Comparison of ENCODE assay signal across 9 mouse cellular contexts in genomic region chr13:97662741-97663140, GRCm38 (mm10).
A peak's percentile ranks its signal among the peaks of the same experiment; 100 is the strongest.
DNase-seq lines count a peak whose midpoint lies in the region; ATAC-seq and TF ChIP-seq lines count a peak whose summit lies in the region.
"Had no signal": no experiment of that assay in that cellular context is flagged by ENCODE, and none has a peak within 500 bp of the region (broad histone marks: within the 10 kb centered on the region; RNA-seq: fewer than 3 reads in every experiment).

No protein-coding gene starts in this region.

- H3K36me3 ChIP-seq in forebrain, embryonic 16.5 days (ENCODE audit: control insufficient read depth, insufficient read depth), result no peaks in the 10 kb centered on the region
- no peaks in the 10 kb centered on the region for H3K36me3 ChIP-seq in forebrain, postnatal 0 days (ENCODE audit: insufficient read depth)
- H3K36me3 ChIP-seq in heart, embryonic 15.5 days, result no peaks in the 10 kb centered on the region
- H3K36me3 ChIP-seq in forebrain, embryonic 11.5 days (ENCODE audit: control insufficient read depth, insufficient read depth, low read length), result no peaks in the 10 kb centered on the region

- H3K4me1 ChIP-seq in forebrain, embryonic 16.5 days (replicated peaks; ENCODE audit: control insufficient read depth, insufficient read depth, low read length), result peaks cover 4% of the 10 kb centered on the region; the same call in 1 of the 2 replicates
- peaks cover 3% of the 10 kb centered on the region; the same call in 1 of the 2 replicates for H3K4me1 ChIP-seq in forebrain, postnatal 0 days (ENCODE audit: insufficient read depth)
- H3K4me1 ChIP-seq in heart, embryonic 15.5 days (replicated peaks), result no peaks in the 10 kb centered on the region
- H3K4me1 ChIP-seq in forebrain, embryonic 11.5 days (replicated peaks; ENCODE audit: control insufficient read depth, insufficient read depth, low read length), result no peaks in the 10 kb centered on the region

- H3K27me3 ChIP-seq in forebrain, embryonic 16.5 days (replicated peaks; ENCODE audit: control insufficient read depth, insufficient read depth, low read length), result no peaks in the 10 kb centered on the region
- no peaks in the 10 kb centered on the region for H3K27me3 ChIP-seq in forebrain, postnatal 0 days (ENCODE audit: insufficient read depth, low read length)
- H3K27me3 ChIP-seq in heart, embryonic 15.5 days, result no peaks in the 10 kb centered on the region
- H3K27me3 ChIP-seq in forebrain, embryonic 11.5 days (ENCODE audit: control insufficient read depth, insufficient read depth, low read length), result no peaks in the 10 kb centered on the region

- no peak overlapping the region for H3K9ac ChIP-seq in forebrain, embryonic 16.5 days (replicated peaks; ENCODE audit: low read depth, low read length)
- H3K9ac ChIP-seq in forebrain, postnatal 0 days, result no peak overlapping the region
- H3K9ac ChIP-seq in heart, embryonic 15.5 days, result no peak overlapping the region
- no peak overlapping the region for H3K9ac ChIP-seq in forebrain, embryonic 11.5 days (ENCODE audit: low read length)

- TF ChIP-seq CTCF in forebrain, postnatal 0 days (IDR thresholded peaks at IDR 0.05; ENCODE audit: low read depth), result no peak

- 68% methylated on average over 8 of the region's 8 CpGs for WGBS in forebrain, embryonic 16.5 days
- WGBS in forebrain, postnatal 0 days, result 62% methylated on average over 8 of the region's 8 CpGs
- WGBS in heart, embryonic 15.5 days, result 51% methylated on average over 8 of the region's 8 CpGs
- 75% methylated on average over 8 of the region's 8 CpGs for WGBS in forebrain, embryonic 11.5 days

- ATAC-seq in forebrain, embryonic 16.5 days, result 0 out of 2 replicates have a peak, but pooled peaks have one; percentile 43
- ATAC-seq in forebrain, postnatal 0 days, result no peak
- peak; percentile 53 for ATAC-seq in heart, embryonic 15.5 days (replicated peaks; ENCODE audit: insufficient number of reproducible peaks, insufficient read depth, low FRiP score, low read depth)
- no peak for ATAC-seq in forebrain, embryonic 11.5 days (replicated peaks; ENCODE audit: low FRiP score)

- no peak overlapping the region for H3K4me2 ChIP-seq in forebrain, embryonic 16.5 days (ENCODE audit: low read length)
- H3K4me2 ChIP-seq in forebrain, postnatal 0 days (ENCODE audit: low read depth), result no peak overlapping the region
- no peak overlapping the region for H3K4me2 ChIP-seq in heart, embryonic 15.5 days
- no peak overlapping the region for H3K4me2 ChIP-seq in forebrain, embryonic 11.5 days (ENCODE audit: low read depth, low read length, severe bottlenecking)

- no peak for DNase-seq in forebrain, postnatal 0 days
- DNase-seq in ovary, postnatal 36 days (ENCODE audit: low spot score), result peak; percentile 25
- no peak for DNase-seq in ovary, postnatal 10 days (ENCODE audit: low spot score)
- peak; percentile 24 for DNase-seq in lung, postnatal 36 days
- no peak for DNase-seq in forebrain, embryonic 11.5 days (ENCODE audit: low spot score)
- DNase-seq in spleen, postnatal 36 days (ENCODE audit: low spot score in 2 of 2), result no peak

- no peak overlapping the region for H3K4me3 ChIP-seq in forebrain, embryonic 16.5 days (replicated peaks; ENCODE audit: low read length)
- H3K4me3 ChIP-seq in forebrain, postnatal 0 days (ENCODE audit: low read depth, low read length), result no peak overlapping the region
- H3K4me3 ChIP-seq in heart, embryonic 15.5 days, result no peak overlapping the region
- H3K4me3 ChIP-seq in forebrain, embryonic 11.5 days (ENCODE audit: low read depth, low read length), result no peak overlapping the region
- H3K4me3 ChIP-seq: myocyte had no signal

- H3K27ac ChIP-seq in forebrain, embryonic 16.5 days (ENCODE audit: low read length), result no peak overlapping the region
- no peak overlapping the region for H3K27ac ChIP-seq in forebrain, postnatal 0 days (ENCODE audit: low read depth, low read length)
- H3K27ac ChIP-seq in heart, embryonic 15.5 days, result peak overlapping the region; percentile 40; the same call in 1 of the 2 replicates
- H3K27ac ChIP-seq in forebrain, embryonic 11.5 days (ENCODE audit: low read depth, low read length), result no peak overlapping the region

- no peaks in the 10 kb centered on the region for H3K9me3 ChIP-seq in forebrain, embryonic 16.5 days (ENCODE audit: control insufficient read depth, low read length)
- H3K9me3 ChIP-seq in forebrain, postnatal 0 days (ENCODE audit: low read length), result no peaks in the 10 kb centered on the region
- no peaks in the 10 kb centered on the region for H3K9me3 ChIP-seq in heart, embryonic 15.5 days (replicated peaks)
- H3K9me3 ChIP-seq in forebrain, embryonic 11.5 days (ENCODE audit: control insufficient read depth, low read length), result no peaks in the 10 kb centered on the region

Comparison
In these comparisons a context has a peak if more than half of its experiments do, and no peak if none do; other contexts are left out.
1. ATAC-seq: peak in forebrain, embryonic 16.5 days (single experiment) and heart, embryonic 15.5 days (single experiment); none in forebrain, postnatal 0 days (single experiment) and forebrain, embryonic 11.5 days (single experiment).
2. DNase-seq: peak in ovary, postnatal 36 days (single experiment) and lung, postnatal 36 days (single experiment); none in forebrain, postnatal 0 days (single experiment), ovary, postnatal 10 days (single experiment), forebrain, embryonic 11.5 days (single experiment) and spleen, postnatal 36 days (0 of 2).